Mouse (Mus musculus): Measurements from ENCODE around the gene Fiz1. TPM values are rescaled to one million over a fixed set of nuclear protein-coding genes. Genes with fewer than 3 reads are reported as not detected.
A peak's percentile ranks its signal among the peaks of the same experiment; 100 is the strongest.
"Not testable (repeated sequence)": the region's sequence is repeated elsewhere in the genome, so short reads cannot be mapped to it uniquely, and the experiment has no call there.

Gene Fiz1
- polyA plus RNA-seq, 1 experiment = 3.5 TPM

DNA sequence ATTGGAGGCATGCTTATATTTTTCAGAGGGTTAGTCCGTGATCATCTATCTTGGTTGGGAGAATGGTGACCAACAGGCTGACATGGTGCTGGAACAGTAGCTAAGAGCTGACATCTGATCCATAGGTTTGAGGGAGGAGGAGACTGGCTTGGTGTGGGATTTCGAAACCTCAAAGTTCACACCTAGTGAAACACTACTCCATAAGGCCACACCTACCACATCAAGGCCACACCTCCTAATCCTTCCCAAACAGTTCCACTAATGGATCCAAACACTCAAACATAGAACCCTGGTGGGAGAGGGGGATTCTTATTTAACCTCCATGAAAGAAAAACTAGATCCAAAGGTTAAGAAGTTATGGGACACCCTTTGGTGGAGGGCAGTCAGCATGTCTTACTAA lies 2.4 kb upstream of the Fiz1 start:
- Histone ChIP-seq H3K36me3 (ENCODE audit: control insufficient read depth) (peaks cover 30% of the 10 kb centered on the region), H3K4me1 (ENCODE audit: control insufficient read depth) (peaks cover 72% of the 10 kb centered on the region), H3K27me3 (ENCODE audit: control insufficient read depth) (no peaks in the 10 kb centered on the region), H3K4me3 (replicated peaks) (no peak overlapping the region), H3K9me3 (ENCODE audit: control insufficient read depth, low read length) (peaks cover 12% of the 10 kb centered on the region)
- TF ChIP-seq GATA1 (IDR thresholded peaks at IDR 0.05; ENCODE audit: low read length) (no peak), TAL1 (IDR thresholded peaks at IDR 0.05; ENCODE audit: low read length) (no peak)

DNA sequence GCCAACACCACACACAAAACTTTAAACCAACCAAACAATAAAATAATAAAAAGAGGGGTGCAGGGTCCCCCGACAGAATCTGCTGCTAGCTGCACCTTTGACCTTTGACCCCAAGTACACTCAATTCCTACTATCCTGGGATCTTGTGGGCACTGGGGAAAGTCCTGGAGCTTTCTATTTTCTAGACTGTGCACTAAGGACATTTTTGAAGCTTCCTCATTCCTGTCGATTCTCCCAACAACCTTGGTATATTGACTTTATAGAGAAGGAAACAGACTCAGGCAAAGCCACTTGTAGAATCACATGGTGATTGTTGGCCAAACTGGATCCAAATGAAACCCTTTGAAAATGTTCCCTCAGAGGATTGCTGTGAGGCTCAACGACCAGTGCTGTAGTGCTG lies 1.6 kb upstream of the Fiz1 start:
- H3K4me3 ChIP-seq (replicated peaks) = peak overlapping the region; percentile 91
- H3K27me3 ChIP-seq (ENCODE audit: control insufficient read depth) = no peaks in the 10 kb centered on the region
- H3K9me3 ChIP-seq (ENCODE audit: control insufficient read depth, low read length) = peaks cover 12% of the 10 kb centered on the region
- peaks cover 39% of the 10 kb centered on the region for H3K36me3 ChIP-seq (ENCODE audit: control insufficient read depth)
- H3K4me1 ChIP-seq (ENCODE audit: control insufficient read depth) = peaks cover 67% of the 10 kb centered on the region
- no peak for TF ChIP-seq GATA1 (IDR thresholded peaks at IDR 0.05; ENCODE audit: low read length)
- no peak for TF ChIP-seq TAL1 (IDR thresholded peaks at IDR 0.05; ENCODE audit: low read length)

DNA sequence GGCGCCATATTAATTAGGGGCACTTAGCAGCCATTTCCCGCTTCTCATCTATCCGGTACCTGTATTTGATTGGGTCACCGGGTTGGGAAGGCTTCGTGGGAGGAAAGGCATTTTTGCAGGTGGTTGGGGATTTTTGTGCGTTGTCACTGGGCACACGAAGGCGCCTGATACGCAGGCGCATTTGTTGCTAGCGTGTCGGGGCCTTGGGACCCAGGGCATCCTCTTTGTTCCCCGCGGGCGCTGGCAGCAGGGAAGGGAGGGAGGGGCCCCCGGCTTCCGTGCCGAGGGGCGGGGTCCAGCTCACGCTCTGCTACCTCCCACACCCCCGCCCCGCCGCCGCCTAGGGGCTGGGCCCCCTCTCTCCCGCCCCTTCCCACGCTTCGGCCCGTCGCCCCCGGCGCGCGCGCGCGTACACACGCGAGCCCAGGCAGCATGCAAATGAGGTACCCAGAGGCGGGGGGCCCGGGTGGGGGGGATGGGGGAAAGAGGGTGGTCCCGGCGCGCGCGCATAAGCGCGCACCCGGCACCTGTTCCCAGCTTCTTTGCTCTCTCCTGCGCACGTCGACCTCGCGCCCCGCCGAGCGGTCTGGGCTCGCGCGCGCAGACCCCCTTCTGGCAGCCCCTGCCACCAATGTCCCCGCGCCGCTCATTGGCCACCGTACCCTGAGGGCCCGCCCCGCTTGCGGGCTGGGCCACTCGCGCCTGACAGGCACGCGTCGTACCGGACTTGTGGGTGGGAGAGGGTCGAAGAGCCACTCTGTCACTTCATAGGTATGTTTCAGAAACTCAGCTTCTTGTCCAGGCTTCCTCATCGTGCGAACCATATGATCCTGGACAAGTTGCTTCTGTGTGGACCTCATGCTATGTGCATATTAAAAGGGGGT lies 863 bp upstream of the Fiz1 start, which contains the start of gene Gm44973:
Gm44973 (plus strand) TSS at position 379 of the 884 bp plus-strand sequence.
- H3K4me3 ChIP-seq (replicated peaks) = peak within 1 kb of the TSS; percentile 91

DNA sequence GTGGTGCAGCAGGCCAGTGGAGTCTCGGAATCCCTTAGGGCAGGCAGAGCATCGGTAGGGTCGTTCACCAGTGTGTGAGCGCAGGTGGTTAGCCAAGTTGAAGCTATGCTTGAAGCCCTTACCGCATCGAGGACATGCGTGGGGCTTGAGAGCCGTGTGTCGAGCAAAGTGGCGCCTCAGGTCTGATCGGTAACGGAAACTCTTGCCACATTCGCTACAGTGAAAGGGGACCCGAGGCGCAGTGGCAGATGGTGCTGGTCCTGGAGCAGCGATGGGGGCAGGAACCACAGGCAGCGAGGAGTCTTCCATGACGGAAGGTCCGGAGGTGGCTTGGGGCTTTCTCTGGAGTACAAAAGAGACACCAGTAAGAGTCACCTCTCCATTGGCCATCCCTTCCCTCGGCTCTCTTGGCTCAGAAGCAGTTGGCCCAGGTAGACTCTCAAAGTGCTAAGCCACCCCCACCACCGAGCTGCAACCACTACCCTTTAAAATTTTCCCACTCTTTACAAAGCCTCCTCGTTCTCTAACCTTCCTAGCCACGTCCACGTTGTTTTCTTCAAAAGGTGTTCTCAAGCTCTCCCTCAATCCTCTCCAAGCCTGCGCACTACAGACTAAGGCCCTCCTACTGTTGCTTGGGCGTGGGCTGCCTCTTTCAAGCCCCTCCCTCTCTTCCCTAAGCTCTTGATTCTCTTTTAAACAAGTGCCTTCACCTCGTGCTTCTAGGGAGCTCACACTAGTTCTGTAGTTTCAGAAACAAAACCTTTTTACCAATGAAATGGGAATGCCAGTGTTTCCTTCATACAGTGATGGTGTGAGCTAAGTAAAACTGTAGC lies 1.6 kb downstream of the Fiz1 start:
- Histone ChIP-seq H3K4me3 (replicated peaks) (peak overlapping the region; percentile 22), H3K27me3 (ENCODE audit: control insufficient read depth) (no peaks in the 10 kb centered on the region), H3K36me3 (ENCODE audit: control insufficient read depth) (peaks cover 65% of the 10 kb centered on the region), H3K9me3 (ENCODE audit: control insufficient read depth, low read length) (peaks cover 21% of the 10 kb centered on the region), H3K4me1 (ENCODE audit: control insufficient read depth) (peaks cover 42% of the 10 kb centered on the region)
- TF ChIP-seq GATA1 (IDR thresholded peaks at IDR 0.05; ENCODE audit: low read length) (no peak), TAL1 (IDR thresholded peaks at IDR 0.05; ENCODE audit: low read length) (no peak)

More for the DNA sequence above, 863 bp upstream of the Fiz1 start, which contains the start of gene Gm44973:
- H3K4me1 ChIP-seq (ENCODE audit: control insufficient read depth) = peaks cover 62% of the 10 kb centered on the region
- H3K9me3 ChIP-seq (ENCODE audit: control insufficient read depth, low read length) = peaks cover 12% of the 10 kb centered on the region
- TF ChIP-seq TAL1 (IDR thresholded peaks at IDR 0.05; ENCODE audit: low read length) (no peak), GATA1 (IDR thresholded peaks at IDR 0.05; ENCODE audit: low read length) (no peak)
- no peaks in the 10 kb centered on the region for H3K27me3 ChIP-seq (ENCODE audit: control insufficient read depth)
- peaks cover 46% of the 10 kb centered on the region for H3K36me3 ChIP-seq (ENCODE audit: control insufficient read depth)

GRCm38 (mm10) chr7:5008229-5008628 lies 6.3 kb downstream of the Fiz1 start:
- H3K4me1 ChIP-seq (ENCODE audit: control insufficient read depth) = peaks cover 11% of the 10 kb centered on the region
- TF ChIP-seq TAL1 (IDR thresholded peaks at IDR 0.05; ENCODE audit: low read length) (no peak), GATA1 (IDR thresholded peaks at IDR 0.05; ENCODE audit: low read length) (no peak)
- peaks cover 70% of the 10 kb centered on the region for H3K36me3 ChIP-seq (ENCODE audit: control insufficient read depth)
- peaks cover 11% of the 10 kb centered on the region for H3K9me3 ChIP-seq (ENCODE audit: control insufficient read depth, low read length)
- no peak overlapping the region for H3K4me3 ChIP-seq (replicated peaks)
- H3K27me3 ChIP-seq (ENCODE audit: control insufficient read depth) = no peaks in the 10 kb centered on the region

GRCm38 (mm10) chr7:5002876-5003275 lies 11.6 kb downstream of the Fiz1 start:
- peaks cover 10% of the 10 kb centered on the region for H3K9me3 ChIP-seq (ENCODE audit: control insufficient read depth, low read length)
- peaks cover 17% of the 10 kb centered on the region for H3K36me3 ChIP-seq (ENCODE audit: control insufficient read depth)
- not testable (repeated sequence) for H3K27me3 ChIP-seq (ENCODE audit: control insufficient read depth); H3K4me1 ChIP-seq (ENCODE audit: control insufficient read depth); H3K4me3 ChIP-seq (replicated peaks)

DNA sequence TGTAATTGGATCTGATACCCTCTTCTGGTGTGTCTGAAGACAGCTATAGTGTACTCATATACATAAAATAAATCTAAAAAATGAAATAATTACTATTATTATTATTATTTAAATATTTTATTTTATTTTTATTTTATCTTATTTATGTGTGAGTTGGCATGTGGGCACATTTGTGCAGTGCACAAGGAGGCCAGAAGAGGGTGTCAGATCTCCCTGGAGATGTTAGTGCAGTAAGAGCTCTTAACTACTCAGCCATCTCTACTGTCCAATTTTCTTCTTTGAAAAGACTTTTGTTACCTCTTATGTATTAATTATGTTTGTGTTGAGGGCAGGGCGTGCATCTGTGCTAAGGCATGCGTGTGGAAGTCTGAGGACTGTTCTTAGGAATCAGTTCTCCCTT lies 14.6 kb downstream of the Fiz1 start:
- Histone ChIP-seq H3K27me3 (ENCODE audit: control insufficient read depth) (peaks cover 20% of the 10 kb centered on the region), H3K36me3 (ENCODE audit: control insufficient read depth) (no peaks in the 10 kb centered on the region), H3K9me3 (ENCODE audit: control insufficient read depth, low read length) (peaks cover 10% of the 10 kb centered on the region), H3K4me1 (ENCODE audit: control insufficient read depth) (no peaks in the 10 kb centered on the region), H3K4me3 (replicated peaks) (no peak overlapping the region)
- TF ChIP-seq GATA1 (IDR thresholded peaks at IDR 0.05; ENCODE audit: low read length) = no peak
- TF ChIP-seq TAL1 (IDR thresholded peaks at IDR 0.05; ENCODE audit: low read length) = no peak

GRCm38 (mm10) chr7:4996934-4997333 lies 17.6 kb downstream of the Fiz1 start:
- Histone ChIP-seq H3K27me3 (ENCODE audit: control insufficient read depth) (peaks cover 46% of the 10 kb centered on the region), H3K36me3 (ENCODE audit: control insufficient read depth) (peaks cover 5% of the 10 kb centered on the region; the same call in 1 of the 2 replicates), H3K9me3 (ENCODE audit: control insufficient read depth, low read length) (peaks cover 18% of the 10 kb centered on the region), H3K4me1 (ENCODE audit: control insufficient read depth) (no peaks in the 10 kb centered on the region), H3K4me3 (replicated peaks) (no peak overlapping the region)
- TF ChIP-seq GATA1 (IDR thresholded peaks at IDR 0.05; ENCODE audit: low read length) (no peak), TAL1 (IDR thresholded peaks at IDR 0.05; ENCODE audit: low read length) (no peak)

Data from erythroblast, embryonic 14.5 days (primary cell).